32 mouse cellular contexts compared by ENCODE assay signal in genomic region chr14:34535883-34536282, GRCm38 (mm10). TPM values are rescaled to one million over a fixed set of nuclear protein-coding genes. Genes with fewer than 3 reads are reported as not detected.
DNase-seq lines count a peak whose midpoint lies in the region; ATAC-seq and TF ChIP-seq lines count a peak whose summit lies in the region.
"Had no signal": no experiment of that assay in that cellular context is flagged by ENCODE, and none has a peak within 500 bp of the region (broad histone marks: within the 10 kb centered on the region; RNA-seq: fewer than 3 reads in every experiment).

No protein-coding gene starts in this region.

- ATAC-seq in heart, postnatal 0 days (ENCODE audit: insufficient read depth, low read depth) = no peak
- ATAC-seq in intestine, embryonic 16.5 days = peak; percentile 84
- no peak for ATAC-seq in liver, embryonic 14.5 days (ENCODE audit: insufficient read depth)
- ATAC-seq in stomach, embryonic 15.5 days (ENCODE audit: insufficient read depth, low FRiP score, low read depth) = peak; percentile 83
- ATAC-seq: lung, postnatal 0 days had no signal

- no peaks in the 10 kb centered on the region for H3K4me1 ChIP-seq in heart, postnatal 0 days (ENCODE audit: control insufficient read depth, insufficient read depth)
- no peaks in the 10 kb centered on the region; the same call in 1 of the 2 replicates for H3K4me1 ChIP-seq in intestine, embryonic 16.5 days (ENCODE audit: control insufficient read depth, insufficient read depth, low read length)
- 0 out of 4 replicates have a peak, but pooled peaks cover 0 to 3% of the 10 kb centered on the region in 2 experiments for H3K4me1 ChIP-seq in liver, embryonic 14.5 days (replicated peaks; ENCODE audit: control insufficient read depth in 2 of 2, insufficient read depth in 2 of 2, low read length in 1 of 2)
- peaks cover under 1% of the 10 kb centered on the region; the same call in 1 of the 2 replicates for H3K4me1 ChIP-seq in stomach, embryonic 15.5 days
- H3K4me1 ChIP-seq: embryonic facial prominence, embryonic 13.5 days; hindbrain, embryonic 15.5 days; midbrain, embryonic 12.5 days; neural tube, embryonic 15.5 days had no signal

- 42% methylated on average over 4 of the region's 4 CpGs for WGBS in heart, postnatal 0 days
- WGBS in intestine, embryonic 16.5 days = 42% methylated on average over 4 of the region's 4 CpGs
- WGBS in liver, embryonic 14.5 days (ENCODE audit: insufficient replicate concordance) = 47% methylated on average over 4 of the region's 4 CpGs
- 46% methylated on average over 4 of the region's 4 CpGs for WGBS in stomach, embryonic 15.5 days

- no peaks in the 10 kb centered on the region for H3K27me3 ChIP-seq in heart, postnatal 0 days (ENCODE audit: control insufficient read depth, insufficient read depth, low read length)
- no peaks in the 10 kb centered on the region for H3K27me3 ChIP-seq in intestine, embryonic 16.5 days (replicated peaks; ENCODE audit: control insufficient read depth, insufficient read depth, low read length)
- H3K27me3 ChIP-seq in liver, embryonic 14.5 days (ENCODE audit: control insufficient read depth, insufficient read depth, low read length) = peaks cover 1% of the 10 kb centered on the region
- H3K27me3 ChIP-seq in stomach, embryonic 15.5 days (replicated peaks) = no peaks in the 10 kb centered on the region
- H3K27me3 ChIP-seq: CH12.LX; embryonic facial prominence, embryonic 13.5 days; hindbrain, embryonic 15.5 days; limb, embryonic 13.5 days; midbrain, embryonic 12.5 days; neural tube, embryonic 15.5 days had no signal

- no peak overlapping the region for H3K4me3 ChIP-seq in heart, postnatal 0 days (ENCODE audit: low read depth, low read length)
- no peak overlapping the region for H3K4me3 ChIP-seq in intestine, embryonic 16.5 days (ENCODE audit: low read length)
- H3K4me3 ChIP-seq in liver, embryonic 14.5 days (ENCODE audit: insufficient read depth in 1 of 2, low read depth in 2 of 2, low read length in 2 of 2) = no peak overlapping the region
- no peak overlapping the region for H3K4me3 ChIP-seq in stomach, embryonic 15.5 days (replicated peaks)
- H3K4me3 ChIP-seq: embryonic facial prominence, embryonic 13.5 days; erythroblast, embryonic 14.5 days; forebrain, embryonic 12.5 days; hindbrain, embryonic 15.5 days; limb, embryonic 13.5 days; midbrain, embryonic 12.5 days; neural tube, embryonic 15.5 days had no signal

- no peak overlapping the region for H3K4me2 ChIP-seq in heart, postnatal 0 days (ENCODE audit: low read depth, low read length)
- H3K4me2 ChIP-seq in intestine, embryonic 16.5 days (ENCODE audit: low read depth, low read length) = no peak overlapping the region
- peak overlapping the region; percentile 16 for H3K4me2 ChIP-seq in liver, embryonic 14.5 days (ENCODE audit: low read depth)
- 0 out of 2 replicates have a peak overlapping the region, but pooled peaks have one; percentile 12 for H3K4me2 ChIP-seq in stomach, embryonic 15.5 days
- H3K4me2 ChIP-seq: embryonic facial prominence, embryonic 13.5 days; forebrain, embryonic 12.5 days; hindbrain, embryonic 15.5 days; limb, embryonic 13.5 days; midbrain, embryonic 12.5 days; neural tube, embryonic 15.5 days had no signal

- intact Hi-C loops in heart, postnatal 10 days (cut with DNase I) = no loop called here

- peak overlapping the region; percentile 23; the same call in 1 of the 2 replicates for H3K27ac ChIP-seq in heart, postnatal 0 days (ENCODE audit: low read depth)
- H3K27ac ChIP-seq in intestine, embryonic 16.5 days (ENCODE audit: low read length) = no peak overlapping the region
- H3K27ac ChIP-seq in liver, embryonic 14.5 days = no peak overlapping the region
- peak overlapping the region; percentile 67 for H3K27ac ChIP-seq in stomach, embryonic 15.5 days
- H3K27ac ChIP-seq: embryonic facial prominence, embryonic 13.5 days; forebrain, embryonic 12.5 days; hindbrain, embryonic 15.5 days; limb, embryonic 13.5 days; midbrain, embryonic 12.5 days; neural tube, embryonic 15.5 days had no signal

- TF ChIP-seq CTCF in heart, postnatal 0 days (IDR thresholded peaks at IDR 0.05; ENCODE audit: low read depth) = no peak
- no peak for TF ChIP-seq CTCF in liver, embryonic 14.5 days (IDR thresholded peaks at IDR 0.05; ENCODE audit: low read depth)

- H3K9me3 ChIP-seq in heart, postnatal 0 days (replicated peaks; ENCODE audit: control insufficient read depth, low read length) = no peaks in the 10 kb centered on the region
- no peaks in the 10 kb centered on the region for H3K9me3 ChIP-seq in intestine, embryonic 16.5 days (ENCODE audit: control insufficient read depth, low read length)
- H3K9me3 ChIP-seq in liver, embryonic 14.5 days (ENCODE audit: control insufficient read depth, low read length) = no peaks in the 10 kb centered on the region
- H3K9me3 ChIP-seq in stomach, embryonic 15.5 days = no peaks in the 10 kb centered on the region
- H3K9me3 ChIP-seq: embryonic facial prominence, embryonic 13.5 days; forebrain, embryonic 12.5 days; G1E; hindbrain, embryonic 15.5 days; limb, embryonic 13.5 days; midbrain, embryonic 12.5 days; neural tube, embryonic 15.5 days had no signal

- DNase-seq in heart, postnatal 0 days (ENCODE audit: low spot score) = no peak
- DNase-seq in heart, postnatal 10 days = no peak
- no peak for DNase-seq in liver, embryonic 14.5 days (ENCODE audit: low read depth in 3 of 3, low spot score in 3 of 3)
- DNase-seq in adrenal gland, adult 8-10 months = no peak
- DNase-seq in spleen, postnatal 14 days (ENCODE audit: low spot score in 2 of 2) = no peak
- DNase-seq: adrenal gland, adult 2 months; B cell, adult 2 months; cerebellum, adult 2 months; cerebellum, postnatal 25 days; embryo, embryonic 11 days; gastrocnemius, postnatal 36 days; kidney, adult 11 months; kidney, postnatal 4 days; thymus, adult 2 months; thymus, postnatal 4 days had no signal

- TF ChIP-seq EP300 in heart, postnatal 0 days (IDR thresholded peaks at IDR 0.05; ENCODE audit: low read depth) = no peak
- no peak for TF ChIP-seq EP300 in liver, embryonic 14.5 days (IDR thresholded peaks at IDR 0.05; ENCODE audit: low read depth)

- no peak overlapping the region for H3K9ac ChIP-seq in heart, postnatal 0 days (replicated peaks; ENCODE audit: low read depth, low read length)
- H3K9ac ChIP-seq in intestine, embryonic 16.5 days (ENCODE audit: low read depth, low read length) = no peak overlapping the region
- no peak overlapping the region for H3K9ac ChIP-seq in liver, embryonic 14.5 days (replicated peaks)
- no peak overlapping the region for H3K9ac ChIP-seq in stomach, embryonic 15.5 days
- H3K9ac ChIP-seq: embryonic facial prominence, embryonic 13.5 days; forebrain, embryonic 12.5 days; hindbrain, embryonic 15.5 days; limb, embryonic 13.5 days; midbrain, embryonic 12.5 days; neural tube, embryonic 15.5 days had no signal

- H3K36me3 ChIP-seq in heart, postnatal 0 days (replicated peaks; ENCODE audit: control insufficient read depth, insufficient read depth, low read length) = peaks cover 83% of the 10 kb centered on the region
- H3K36me3 ChIP-seq in intestine, embryonic 16.5 days (ENCODE audit: control insufficient read depth, insufficient read depth, low read length) = no peaks in the 10 kb centered on the region
- no peaks in the 10 kb centered on the region for H3K36me3 ChIP-seq in liver, embryonic 14.5 days (replicated peaks; ENCODE audit: control insufficient read depth, insufficient read depth, low read depth)
- no peaks in the 10 kb centered on the region for H3K36me3 ChIP-seq in stomach, embryonic 15.5 days
- H3K36me3 ChIP-seq: embryonic facial prominence, embryonic 13.5 days; forebrain, embryonic 12.5 days; G1E; hindbrain, embryonic 15.5 days; limb, embryonic 13.5 days; midbrain, embryonic 12.5 days; neural tube, embryonic 15.5 days had no signal

RNA-seq across cellular contexts. Expression of gene 9230112D13Rik, which starts 13.3 kb away (rescaled TPM):
- total RNA-seq in heart, postnatal 0 days (2014; rRNA removed; ENCODE audit: low replicate concordance) = not detected in 2 replicates
- polyA plus RNA-seq in heart, postnatal 0 days (2015; fragmentation: Nextera tagmentation; extraction: Ambion mirVana) = not detected in 2 replicates
- total RNA-seq in heart, postnatal 10 days (2021) = not detected
- polyA plus RNA-seq in intestine, embryonic 16.5 days (2015; fragmentation: Nextera tagmentation; extraction: Ambion mirVana) = not detected in 2 replicates
- polyA plus RNA-seq in liver, embryonic 14.5 days (2012; rRNA removed) = not detected in 2 replicates
- not detected in 2 replicates for polyA plus RNA-seq in liver, embryonic 14.5 days (2014; fragmentation: Nextera tagmentation; extraction: Ambion mirVana)
- polyA plus RNA-seq in stomach, embryonic 15.5 days (2015; fragmentation: Nextera tagmentation; extraction: Ambion mirVana) = not detected in 2 replicates
- total RNA-seq in adrenal gland, adult 8-10 months (2022) = not detected
- total RNA-seq: adrenal gland, adult 2 months; G1E; gastrocnemius, adult 18-20 months; gastrocnemius, postnatal 36 days; hematopoietic stem cell, adult 5-6 weeks; left cerebral cortex, postnatal 25 days; megakaryocyte progenitor cell, adult 5-6 weeks had no signal
- polyA plus RNA-seq: adrenal gland, adult 2 months; cerebellum, adult 2 months; embryonic facial prominence, embryonic 13.5 days; forebrain, embryonic 12.5 days; G1E; hindbrain, embryonic 15.5 days; kidney, embryonic 16.5 days; limb, embryonic 13.5 days; lung, postnatal 0 days; midbrain, embryonic 12.5 days; neural tube, embryonic 15.5 days; thymus, adult 2 months had no signal

RNA-seq across cellular contexts. Expression of gene Bmpr1a, which starts 32.7 kb away (rescaled TPM):
- 99.5 and 130 TPM in 2 replicates for total RNA-seq in heart, postnatal 0 days (2014; rRNA removed; ENCODE audit: low replicate concordance)
- polyA plus RNA-seq in heart, postnatal 0 days (2015; fragmentation: Nextera tagmentation; extraction: Ambion mirVana) = 37.2 and 38.6 TPM in 2 replicates
- total RNA-seq in heart, postnatal 10 days (2021) = 100 to 1,000 TPM in 1 of 2 experiments, 10 to 100 TPM in 1; 83.2 to 115 TPM
- 11.0 and 15.6 TPM in 2 replicates for polyA plus RNA-seq in intestine, embryonic 16.5 days (2015; fragmentation: Nextera tagmentation; extraction: Ambion mirVana)
- polyA plus RNA-seq in liver, embryonic 14.5 days (2012; rRNA removed) = 1.9 and 2.8 TPM in 2 replicates
- 3.2 and 3.9 TPM in 2 replicates for polyA plus RNA-seq in liver, embryonic 14.5 days (2014; fragmentation: Nextera tagmentation; extraction: Ambion mirVana)
- 47.1 and 49.9 TPM in 2 replicates for polyA plus RNA-seq in stomach, embryonic 15.5 days (2015; fragmentation: Nextera tagmentation; extraction: Ambion mirVana)
- total RNA-seq in adrenal gland, adult 8-10 months (2022) = 10 to 100 TPM; 60.5 to 74.7 (median 67.1) TPM
- polyA plus RNA-seq: erythroblast, embryonic 14.5 days; G1E had no signal

RNA-seq across cellular contexts. Expression of gene Ldb3, which starts 52.6 kb away (rescaled TPM):
- 518 and 526 TPM in 2 replicates for total RNA-seq in heart, postnatal 0 days (2014; rRNA removed; ENCODE audit: low replicate concordance)
- polyA plus RNA-seq in heart, postnatal 0 days (2015; fragmentation: Nextera tagmentation; extraction: Ambion mirVana) = 376 and 380 TPM in 2 replicates
- 100 to 1,000 TPM; 879 to 920 TPM for total RNA-seq in heart, postnatal 10 days (2021)
- polyA plus RNA-seq in intestine, embryonic 16.5 days (2015; fragmentation: Nextera tagmentation; extraction: Ambion mirVana) = 12.8 and 15.7 TPM in 2 replicates
- 0.03 and 0.07 TPM in 2 replicates for polyA plus RNA-seq in liver, embryonic 14.5 days (2012; rRNA removed)
- 0.04 and 0.05 TPM in 2 replicates for polyA plus RNA-seq in liver, embryonic 14.5 days (2014; fragmentation: Nextera tagmentation; extraction: Ambion mirVana)
- 2.5 and 4.1 TPM in 2 replicates for polyA plus RNA-seq in stomach, embryonic 15.5 days (2015; fragmentation: Nextera tagmentation; extraction: Ambion mirVana)
- under 1 TPM; 0.35 to 0.98 (median 0.69) TPM for total RNA-seq in adrenal gland, adult 8-10 months (2022)
- total RNA-seq: megakaryocyte progenitor cell, adult 5-6 weeks had no signal
- polyA plus RNA-seq: erythroblast, embryonic 14.5 days; G1E had no signal

Comparison
In these comparisons a context has a peak if more than half of its experiments do, and no peak if none do; other contexts are left out.
1. ATAC-seq: peak in intestine, embryonic 16.5 days (single experiment) and stomach, embryonic 15.5 days (single experiment); none in heart, postnatal 0 days (single experiment) and liver, embryonic 14.5 days (single experiment).
2. H3K27ac ChIP-seq: peak in heart, postnatal 0 days (single experiment) and stomach, embryonic 15.5 days (single experiment); none in intestine, embryonic 16.5 days (single experiment) and liver, embryonic 14.5 days (single experiment).
3. H3K4me2 ChIP-seq: peak in liver, embryonic 14.5 days (single experiment) and stomach, embryonic 15.5 days (single experiment); none in heart, postnatal 0 days (single experiment) and intestine, embryonic 16.5 days (single experiment).
4. RNA of gene Ldb3, which starts 52.6 kb away (polyA plus RNA-seq): 376 to 380 TPM in heart, postnatal 0 days; 12.8 to 15.7 TPM in intestine, embryonic 16.5 days, 2.5 to 4.1 TPM in stomach, embryonic 15.5 days and 0.03 to 0.07 TPM in liver, embryonic 14.5 days; every median in the first group is over 10 times any median in the second.